Mouse (Mus musculus): ENCODE data around the gene Hnrnpm. TPM values are rescaled to one million over a fixed set of nuclear protein-coding genes. Genes with fewer than 3 reads are reported as not detected.

Gene Hnrnpm
- polyA plus RNA-seq, 1 experiment: 129 TPM

- H3K4me3 ChIP-seq (ENCODE audit: insufficient read depth, poor library complexity, severe bottlenecking): no peak overlapping the region
- H3K79me2 ChIP-seq (ENCODE audit: control insufficient read depth, insufficient read depth): no peaks in the 10 kb centered on the region
- H3K36me3 ChIP-seq (ENCODE audit: control insufficient read depth, insufficient read depth): no peaks in the 10 kb centered on the region
- TF ChIP-seq MAX (IDR thresholded peaks at IDR 0.05): no peak
- no peak for TF ChIP-seq MYOD1 (IDR thresholded peaks at IDR 0.05; ENCODE audit: control insufficient read depth, insufficient read length, low read depth)
- TF ChIP-seq FOSL1 (IDR thresholded peaks at IDR 0.05; ENCODE audit: insufficient read depth, low read length, poor library complexity, severe bottlenecking): no peak
- TF ChIP-seq CTCF (IDR thresholded peaks at IDR 0.05; ENCODE audit: control insufficient read depth, insufficient read depth, insufficient read length): no peak
- no peak for TF ChIP-seq CEBPB (IDR thresholded peaks at IDR 0.05; ENCODE audit: low read depth)
- no peak for TF ChIP-seq MYOG (IDR thresholded peaks at IDR 0.05; ENCODE audit: control insufficient read depth, extremely low read depth, insufficient read length)
- no peak for TF ChIP-seq USF1 (IDR thresholded peaks at IDR 0.05; ENCODE audit: low read depth)
- no peak overlapping the region for H3ac ChIP-seq (ENCODE audit: control insufficient read depth, insufficient read length, low read depth)
- H3K27me3 ChIP-seq (ENCODE audit: control insufficient read depth, insufficient read depth, insufficient read length): peaks cover 8% of the 10 kb centered on the region
- no peaks in the 10 kb centered on the region for H3K79me3 ChIP-seq (ENCODE audit: low read depth)
Observed at GRCm38 (mm10) chr17:33597271-33597670, 89.4 kb downstream of the Hnrnpm start.

Other genes starting within 250 kb of the Hnrnpm start
- gene Adamts10, start 162.7 kb downstream of the Hnrnpm start, polyA plus RNA-seq (2012; fragmentation: generic; extraction: Trizol): 6.2 TPM
- not detected for gene Myo1f, start 131.2 kb downstream of the Hnrnpm start, polyA plus RNA-seq (2012; fragmentation: generic; extraction: Trizol)
- gene Zfp414, start 57.8 kb downstream of the Hnrnpm start, polyA plus RNA-seq (2012; fragmentation: generic; extraction: Trizol): 25.1 TPM
- not detected for gene Pram1, start 48.8 kb downstream of the Hnrnpm start, polyA plus RNA-seq (2012; fragmentation: generic; extraction: Trizol)
- 30.9 TPM for gene March2, start 31.8 kb upstream of the Hnrnpm start, polyA plus RNA-seq (2012; fragmentation: generic; extraction: Trizol)
- 97.3 TPM for gene Rab11b, start 73.7 kb upstream of the Hnrnpm start, polyA plus RNA-seq (2012; fragmentation: generic; extraction: Trizol)
- 212 TPM for gene Angptl4, start 95.0 kb upstream of the Hnrnpm start, polyA plus RNA-seq (2012; fragmentation: generic; extraction: Trizol)
- gene Kank3, start 123.7 kb upstream of the Hnrnpm start, polyA plus RNA-seq (2012; fragmentation: generic; extraction: Trizol): 5.0 TPM
- 8,619 TPM for gene Rps28, start 137.7 kb upstream of the Hnrnpm start, polyA plus RNA-seq (2012; fragmentation: generic; extraction: Trizol)
- gene Ndufa7, start 137.7 kb upstream of the Hnrnpm start, polyA plus RNA-seq (2012; fragmentation: generic; extraction: Trizol): 493 TPM
- gene Cd320, start 156.2 kb upstream of the Hnrnpm start, polyA plus RNA-seq (2012; fragmentation: generic; extraction: Trizol): 77.8 TPM
- not detected for gene Gm7029, start 187.0 kb upstream of the Hnrnpm start, polyA plus RNA-seq (2012; fragmentation: generic; extraction: Trizol)
- gene Kifc1, start 203.8 kb upstream of the Hnrnpm start, polyA plus RNA-seq (2012; fragmentation: generic; extraction: Trizol): 68.6 TPM
- not detected for gene Platr17, start 218.3 kb upstream of the Hnrnpm start, polyA plus RNA-seq (2012; fragmentation: generic; extraction: Trizol)
- gene Daxx, start 222.6 kb upstream of the Hnrnpm start, polyA plus RNA-seq (2012; fragmentation: generic; extraction: Trizol): 19.3 TPM
- 30.5 TPM for gene Tapbp, start 229.0 kb upstream of the Hnrnpm start, polyA plus RNA-seq (2012; fragmentation: generic; extraction: Trizol)
- 30.3 TPM for gene Zbtb22, start 229.0 kb upstream of the Hnrnpm start, polyA plus RNA-seq (2012; fragmentation: generic; extraction: Trizol)
- gene Rgl2, start 242.7 kb upstream of the Hnrnpm start, polyA plus RNA-seq (2012; fragmentation: generic; extraction: Trizol): 31.7 TPM

All from C2C12 (cell line).